Mouse (Mus musculus) neural tube, embryonic 11.5 days (tissue): ENCODE measurements at regions not wholly inside any gene's neighbourhood (a gene's known extent, or its start where the extent isn't known, plus 50 kb on each side); places are given as distances from the start of the nearest gene placed in this dataset.
"Not testable (repeated sequence)": the region's sequence is repeated elsewhere in the genome, so short reads cannot be mapped to it uniquely, and the experiment has no call there.

Experiments
- ATAC-seq: fragments of 200-750 bp; cut with Nextera tagmentation; 2 replicates; pipeline ENCODE4 v1.8.0; 2017; ENCODE audit warnings: moderate number of reproducible peaks, mild to moderate bottlenecking, moderate TSS enrichment, moderate library complexity; ENCODE audit not compliant: insufficient read depth, low FRiP score, low TSS enrichment
- DNase-seq: peaks from one replicate; pipeline ENCODE4 v3.0.0-alpha.2; 2015; ENCODE audit warnings: low spot score
- H3K27ac ChIP-seq: fragments of 300-500 bp; sonication (generic); 2 replicates; pipeline ENCODE4 v1.5.1; 2014; ENCODE audit warnings: low read depth, mild to moderate bottlenecking, low read length
- H3K27me3 ChIP-seq: fragments of 300-500 bp; sonication (generic); 2 replicates; pipeline ENCODE4 v1.6.1; 2014; ENCODE audit warnings: mild to moderate bottlenecking, low read length, mixed read lengths; ENCODE audit not compliant: control insufficient read depth, insufficient read depth
- H3K36me3 ChIP-seq: fragments of 300-500 bp; sonication (generic); 2 replicates; pipeline ENCODE4 v1.6.1; 2014; ENCODE audit warnings: mild to moderate bottlenecking, low read length, moderate library complexity, mixed read lengths; ENCODE audit not compliant: control insufficient read depth, insufficient read depth
- H3K4me1 ChIP-seq: fragments of 300-500 bp; sonication (generic); 2 replicates; pipeline ENCODE4 v1.6.1; 2014; ENCODE audit warnings: low read length, mixed read lengths; ENCODE audit not compliant: control insufficient read depth, insufficient read depth
- H3K4me2 ChIP-seq: fragments of 300-500 bp; sonication (generic); 2 replicates; pipeline ENCODE4 v1.6.1; 2014; ENCODE audit warnings: low read depth, mild to moderate bottlenecking, moderate library complexity
- H3K4me3 ChIP-seq: fragments of 300-500 bp; sonication (generic); 2 replicates; pipeline ENCODE4 v1.5.1; 2014; ENCODE audit warnings: low read depth, low read length
- H3K9ac ChIP-seq: fragments of 300-500 bp; sonication (generic); 2 replicates; pipeline ENCODE4 v1.6.1; 2014; ENCODE audit warnings: mild to moderate bottlenecking, low read length
- H3K9me3 ChIP-seq: fragments of 300-500 bp; sonication (generic); 2 replicates; pipeline ENCODE4 v1.6.1; 2016; ENCODE audit warnings: low read length; ENCODE audit not compliant: control insufficient read depth
- WGBS: fragments of 180-500 bp; shearing (Covaris S2); extraction: QIAGEN DNeasy Blood & Tissue Kit; methylation state at CpG from one replicate; pipeline ENCODE4 v1.1.7; 2014; 5-methylcytosine and 5-hydroxymethylcytosine counted together

- Histone ChIP-seq H3K36me3 (no peaks in the 10 kb centered on the region), H3K4me1 (0 out of 2 replicates have a peak, but pooled peaks cover 2% of the 10 kb centered on the region), H3K4me3 (no peak overlapping the region), H3K27ac (no peak overlapping the region), H3K9me3 (no peaks in the 10 kb centered on the region), H3K4me2 (no peak overlapping the region), H3K27me3 (no peaks in the 10 kb centered on the region), H3K9ac (no peak overlapping the region)
- DNase-seq (no peak), ATAC-seq (no peak)
- 96% methylated on average over 2 of the region's 2 CpGs for WGBS
Observed at GRCm38 (mm10) chr15:90420776-90421175, 196.7 kb downstream of the Alg10b start.

- Histone ChIP-seq H3K4me2 (no peak overlapping the region), H3K27me3 (no peaks in the 10 kb centered on the region), H3K36me3 (no peaks in the 10 kb centered on the region), H3K9me3 (no peaks in the 10 kb centered on the region), H3K4me3 (no peak overlapping the region), H3K4me1 (0 out of 2 replicates have a peak, but pooled peaks cover 2% of the 10 kb centered on the region), H3K9ac (no peak overlapping the region), H3K27ac (no peak overlapping the region)
- ATAC-seq = no peak
- 22% methylated on average over 5 of the region's 5 CpGs for WGBS
- no peak for DNase-seq
Observed at GRCm38 (mm10) chr15:90422122-90422614, 198.1 kb downstream of the Alg10b start.

DNA sequence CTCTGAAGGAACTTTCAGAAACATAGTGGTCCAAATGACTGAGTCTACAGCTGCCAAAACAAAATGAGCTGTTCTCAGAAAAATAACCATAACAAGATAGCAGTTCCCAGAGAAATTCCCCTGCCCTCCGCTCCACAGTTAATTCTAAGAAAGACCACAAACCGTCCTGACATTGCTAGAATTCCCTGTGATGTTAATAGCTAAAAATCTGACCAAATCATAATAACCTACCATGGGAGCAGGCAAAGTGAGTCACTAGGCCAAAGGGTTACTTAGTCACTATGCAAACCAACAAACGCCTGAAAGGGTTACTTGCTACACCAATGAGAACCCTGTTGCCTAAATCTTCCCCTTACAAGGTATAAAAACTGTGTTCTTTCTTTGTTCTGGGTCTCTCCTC, 206.9 kb downstream of the Alg10b start:
- not testable (repeated sequence) for H3K4me3 ChIP-seq, ATAC-seq, H3K4me1 ChIP-seq, H3K9ac ChIP-seq, H3K9me3 ChIP-seq, H3K36me3 ChIP-seq, DNase-seq, H3K27ac ChIP-seq, H3K27me3 ChIP-seq, H3K4me2 ChIP-seq
- WGBS = 94% methylated on average over 3 of the region's 3 CpGs

DNA sequence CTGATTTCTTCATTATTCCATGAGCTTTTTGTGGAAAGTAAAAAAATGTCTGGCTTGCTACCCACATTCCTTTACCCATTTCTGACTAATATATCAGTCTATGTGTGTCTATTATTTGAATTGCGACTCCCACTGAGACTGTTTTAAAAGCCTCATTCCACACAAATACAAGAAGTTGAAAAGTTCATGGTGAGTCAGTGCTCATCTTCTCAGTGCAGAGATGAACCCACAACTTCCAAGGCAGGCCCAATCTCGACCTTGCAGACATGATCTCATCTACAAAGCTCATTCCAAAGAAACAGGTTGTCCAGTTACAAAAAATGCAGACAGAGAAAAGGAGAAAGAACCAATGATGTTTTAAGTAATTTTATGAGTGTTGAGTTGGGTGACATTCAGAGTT, 208.0 kb downstream of the Alg10b start:
- H3K4me3 ChIP-seq = no peak overlapping the region
- ATAC-seq = no peak
- no peak overlapping the region for H3K9ac ChIP-seq
- 65% methylated on average over 2 of the region's 2 CpGs for WGBS
- H3K9me3 ChIP-seq = no peaks in the 10 kb centered on the region
- H3K4me2 ChIP-seq = no peak overlapping the region
- no peaks in the 10 kb centered on the region for H3K36me3 ChIP-seq
- H3K27me3 ChIP-seq = no peaks in the 10 kb centered on the region
- H3K27ac ChIP-seq = no peak overlapping the region
- no peak for DNase-seq
- H3K4me1 ChIP-seq = no peaks in the 10 kb centered on the region

DNA sequence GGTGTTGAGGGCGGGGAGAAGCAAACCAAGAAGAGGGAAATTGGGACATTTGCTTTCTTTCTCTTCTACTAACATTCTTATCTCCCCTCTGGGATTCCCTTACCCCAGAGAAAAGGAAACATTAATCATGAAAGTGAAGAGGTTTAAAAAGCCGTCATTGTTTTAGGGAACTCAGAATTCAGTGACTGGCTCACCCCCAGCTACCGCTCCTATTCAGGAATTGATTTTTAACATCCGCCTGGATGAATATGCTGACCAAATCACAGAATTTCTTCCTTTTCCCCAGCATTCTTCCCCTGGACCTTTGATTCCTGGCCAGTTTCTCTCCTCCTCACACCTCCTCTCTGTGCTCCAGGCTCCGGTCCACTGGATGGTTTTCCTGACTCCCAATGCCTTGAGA, 211.2 kb downstream of the Alg10b start:
- no peak overlapping the region for H3K4me2 ChIP-seq
- no peak for ATAC-seq
- H3K9ac ChIP-seq = no peak overlapping the region
- no peaks in the 10 kb centered on the region for H3K4me1 ChIP-seq
- H3K36me3 ChIP-seq = no peaks in the 10 kb centered on the region
- H3K4me3 ChIP-seq = no peak overlapping the region
- no peaks in the 10 kb centered on the region for H3K27me3 ChIP-seq
- no peaks in the 10 kb centered on the region for H3K9me3 ChIP-seq
- DNase-seq = no peak
- no peak overlapping the region for H3K27ac ChIP-seq
- WGBS = 55% methylated on average over 5 of the region's 5 CpGs
